Mouse (Mus musculus) erythroblast, adult 5-6 weeks (primary cell): ENCODE data around the gene Ccdc142. TPM values are rescaled to one million over a fixed set of nuclear protein-coding genes. Genes with fewer than 3 reads are reported as not detected.

ENCODE experiments used
- ATAC-seq: replicated peaks from 2 replicates; pipeline ENCODE4 v1.8.0; 2016; ENCODE audit warnings: moderate number of reproducible peaks, mild to moderate bottlenecking, moderate TSS enrichment, inconsistent platforms; ENCODE audit not compliant: poor library complexity, low FRiP score, severe bottlenecking
- total RNA-seq, 2 experiments: library from RNA; stranded (forward) in 1 of 2; stranded (reverse) in 1 of 2; fragments of 150-400 nt in 1 of 2; fragments of 200-764, 138-1000 nt in 1 of 2; gene quantifications; 2 replicates each; pipeline versions ENCODE4 v1.2.3 to v1.2.4; 2015 to 2017; ENCODE audit warnings: low replicate concordance in 2 of 2

Ccdc142 gene
- total RNA-seq, 2 experiments from 2014 or later: not detected

DNA sequence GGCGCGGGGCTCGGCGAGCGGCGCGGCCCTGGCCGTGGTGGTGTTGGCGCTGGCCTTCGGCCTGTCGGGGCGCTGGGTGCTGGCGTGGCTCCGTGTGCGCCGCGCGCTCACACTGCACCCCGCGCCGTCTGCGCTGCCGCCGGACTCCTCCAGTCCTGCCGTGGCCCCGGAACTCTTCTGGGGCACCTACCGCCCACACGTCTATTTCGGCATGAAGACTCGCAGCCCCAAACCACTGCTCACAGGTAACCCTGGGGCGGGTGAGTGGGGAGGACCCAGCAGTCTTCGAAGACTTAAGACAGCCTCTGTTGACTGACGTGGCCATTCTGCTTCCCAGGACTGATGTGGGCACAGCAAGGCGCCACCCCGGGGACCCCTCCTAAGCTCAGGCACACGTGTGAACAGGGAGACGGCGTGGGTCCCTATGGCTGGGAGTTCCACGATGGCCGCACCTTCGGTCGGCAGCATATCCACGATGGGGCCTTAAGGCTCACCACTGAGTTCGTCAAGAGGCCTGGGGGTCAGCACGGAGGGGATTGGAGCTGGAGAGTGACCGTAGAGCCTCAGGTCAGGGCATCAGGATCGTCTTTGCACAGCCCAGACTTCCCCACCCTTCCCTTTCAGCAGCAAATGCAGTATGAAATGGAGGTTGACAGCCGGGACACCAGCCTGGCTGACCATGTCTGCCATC lies 14.4 kb downstream of the Ccdc142 start:
- peak; percentile 6; the same call in 1 of the 2 replicates for ATAC-seq

DNA sequence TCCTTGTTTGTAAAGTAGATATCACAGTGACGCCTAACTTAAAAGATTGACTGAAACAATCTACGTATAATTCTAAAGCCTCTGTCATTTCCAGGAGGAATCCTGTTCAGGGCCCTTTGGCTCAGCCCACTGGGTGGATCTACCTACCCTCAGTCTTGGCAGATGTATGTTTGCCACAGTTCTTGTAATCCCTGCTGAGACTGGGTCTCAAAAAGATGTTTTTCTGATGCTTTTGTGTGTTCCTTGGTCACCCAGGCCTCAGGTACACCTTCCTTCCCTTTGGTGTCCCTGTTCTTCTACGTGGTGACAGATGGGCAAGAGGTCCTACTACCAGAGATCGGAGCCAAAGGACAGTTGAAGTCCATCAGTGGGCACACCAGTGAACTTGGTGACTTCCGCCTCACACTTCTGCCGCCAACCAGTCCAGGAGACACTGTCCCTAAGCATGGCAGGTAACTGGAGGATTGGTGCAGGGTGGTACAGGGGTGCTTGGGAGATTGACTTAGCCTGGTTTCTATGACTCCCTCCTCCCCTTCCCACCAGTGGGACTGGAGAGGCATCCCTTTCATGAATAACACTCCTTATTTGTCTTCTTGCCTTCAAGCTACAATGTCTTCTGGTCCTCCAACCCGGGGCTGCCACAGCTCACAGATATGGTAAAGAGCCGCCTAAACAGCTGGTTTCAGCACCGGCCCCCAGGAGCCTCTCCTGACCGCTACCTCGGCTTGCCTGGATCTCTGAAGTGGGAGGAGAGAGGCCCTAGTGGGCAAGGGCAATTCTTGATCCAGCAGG lies 15.2 kb downstream of the Ccdc142 start:
- no peak for ATAC-seq

DNA sequence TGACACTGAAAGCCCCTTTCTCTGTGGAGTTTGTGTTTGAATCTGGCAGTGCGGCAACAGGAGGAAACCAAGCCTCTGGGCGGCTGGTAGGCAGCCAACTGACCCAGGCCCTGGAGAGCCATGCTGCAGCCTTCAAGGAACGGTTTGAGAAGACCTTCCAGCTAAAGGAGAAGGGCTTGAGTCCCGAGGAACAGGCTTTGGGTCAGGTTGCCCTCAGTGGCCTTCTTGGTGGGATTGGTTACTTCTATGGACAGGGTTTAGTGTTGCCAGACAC lies 15.7 kb downstream of the Ccdc142 start:
- ATAC-seq: no peak

DNA sequence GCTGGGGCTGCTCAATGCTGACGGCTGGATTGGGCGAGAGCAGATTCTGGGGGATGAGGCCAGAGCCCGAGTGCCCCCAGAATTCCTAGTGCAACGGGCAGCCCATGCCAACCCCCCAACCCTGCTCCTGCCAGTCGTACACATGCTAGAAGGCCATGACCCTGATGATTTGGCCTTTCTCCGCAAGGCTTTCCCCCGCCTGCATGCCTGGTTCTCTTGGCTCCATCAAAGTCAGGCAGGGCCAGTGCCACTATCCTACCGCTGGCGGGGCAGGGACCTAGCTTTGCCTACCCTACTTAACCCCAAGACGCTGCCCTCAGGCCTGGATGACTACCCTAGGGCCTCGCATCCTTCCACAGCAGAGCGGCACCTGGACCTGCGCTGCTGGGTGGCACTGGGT lies 16.2 kb downstream of the Ccdc142 start:
- ATAC-seq: no peak

DNA sequence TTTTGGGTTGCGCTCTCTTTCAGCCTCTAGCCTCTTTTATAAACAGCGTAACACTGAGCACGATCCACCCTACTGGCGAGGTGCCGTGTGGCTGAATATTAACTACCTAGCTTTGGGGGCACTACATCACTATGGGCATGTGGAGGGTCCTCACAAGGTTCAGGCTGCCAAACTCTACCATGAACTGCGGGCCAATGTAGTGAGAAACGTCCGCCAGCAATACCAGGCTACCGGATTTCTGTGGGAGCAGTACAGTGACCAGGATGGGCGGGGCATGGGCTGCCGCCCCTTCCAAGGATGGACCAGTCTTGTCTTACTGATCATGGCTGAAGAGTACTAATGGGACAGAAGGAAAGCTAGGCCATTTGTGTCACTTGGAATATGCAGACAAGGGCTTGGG lies 17.0 kb downstream of the Ccdc142 start:
- no peak for ATAC-seq

DNA sequence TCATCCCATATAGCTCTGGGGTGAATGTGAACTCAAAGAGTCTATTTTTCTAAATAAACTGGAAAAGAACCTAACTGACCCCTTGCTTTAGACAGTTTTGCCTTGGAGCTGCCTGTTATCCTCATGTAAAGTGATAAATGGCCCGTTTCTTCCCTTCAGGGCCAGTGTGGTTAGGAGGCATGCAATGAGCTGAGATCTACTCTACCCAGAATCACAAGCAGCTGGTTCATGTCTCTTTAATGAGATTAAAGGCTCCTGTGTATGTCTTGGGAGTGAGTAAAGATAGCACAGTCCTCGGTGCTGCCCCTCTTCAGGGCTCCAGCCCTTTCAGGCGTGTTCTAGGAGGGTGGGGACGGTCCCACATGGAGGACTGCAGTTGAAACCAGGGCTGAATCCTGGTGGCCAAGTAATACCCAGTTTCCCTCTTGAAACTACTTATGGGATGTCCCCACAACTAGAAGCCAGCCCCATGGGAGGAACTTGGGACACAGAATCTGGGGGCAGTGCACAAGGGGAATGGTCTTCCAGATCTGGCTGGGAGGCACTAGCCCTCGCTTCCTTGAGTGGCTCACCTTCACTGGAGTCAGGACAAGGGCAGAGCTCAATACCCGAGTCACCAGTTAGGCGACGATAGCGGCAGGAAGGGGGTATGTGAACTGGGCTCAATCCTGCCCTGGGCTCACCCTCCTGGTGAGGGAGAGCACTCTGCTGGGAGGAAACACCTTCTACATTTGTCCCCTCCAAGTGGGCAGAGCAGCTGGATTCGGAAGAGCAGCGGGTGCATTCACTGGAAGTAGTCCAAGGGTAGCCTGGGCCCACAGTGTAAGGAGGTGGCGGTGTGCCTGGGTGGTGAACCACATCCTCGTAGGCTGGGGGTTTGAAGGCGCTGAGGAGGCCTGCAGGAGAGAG lies 17.7 kb downstream of the Ccdc142 start:
- ATAC-seq: no peak

DNA sequence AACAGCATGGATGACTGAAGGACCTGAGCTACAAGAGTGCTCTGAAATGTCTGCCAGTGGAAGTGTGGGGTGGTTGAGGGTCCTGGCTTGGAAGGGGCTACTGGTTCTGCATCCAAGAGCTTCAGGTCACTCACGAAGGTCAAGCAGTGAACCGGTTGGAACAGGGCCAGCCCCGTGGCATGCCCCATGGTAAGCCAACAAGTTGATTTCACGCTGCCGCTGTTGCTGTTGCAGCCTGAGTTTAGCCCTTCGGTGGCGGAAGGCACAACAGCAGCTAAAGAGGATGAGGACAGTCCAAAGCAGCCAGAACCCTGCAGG lies 18.3 kb downstream of the Ccdc142 start:
- ATAC-seq: no peak

DNA sequence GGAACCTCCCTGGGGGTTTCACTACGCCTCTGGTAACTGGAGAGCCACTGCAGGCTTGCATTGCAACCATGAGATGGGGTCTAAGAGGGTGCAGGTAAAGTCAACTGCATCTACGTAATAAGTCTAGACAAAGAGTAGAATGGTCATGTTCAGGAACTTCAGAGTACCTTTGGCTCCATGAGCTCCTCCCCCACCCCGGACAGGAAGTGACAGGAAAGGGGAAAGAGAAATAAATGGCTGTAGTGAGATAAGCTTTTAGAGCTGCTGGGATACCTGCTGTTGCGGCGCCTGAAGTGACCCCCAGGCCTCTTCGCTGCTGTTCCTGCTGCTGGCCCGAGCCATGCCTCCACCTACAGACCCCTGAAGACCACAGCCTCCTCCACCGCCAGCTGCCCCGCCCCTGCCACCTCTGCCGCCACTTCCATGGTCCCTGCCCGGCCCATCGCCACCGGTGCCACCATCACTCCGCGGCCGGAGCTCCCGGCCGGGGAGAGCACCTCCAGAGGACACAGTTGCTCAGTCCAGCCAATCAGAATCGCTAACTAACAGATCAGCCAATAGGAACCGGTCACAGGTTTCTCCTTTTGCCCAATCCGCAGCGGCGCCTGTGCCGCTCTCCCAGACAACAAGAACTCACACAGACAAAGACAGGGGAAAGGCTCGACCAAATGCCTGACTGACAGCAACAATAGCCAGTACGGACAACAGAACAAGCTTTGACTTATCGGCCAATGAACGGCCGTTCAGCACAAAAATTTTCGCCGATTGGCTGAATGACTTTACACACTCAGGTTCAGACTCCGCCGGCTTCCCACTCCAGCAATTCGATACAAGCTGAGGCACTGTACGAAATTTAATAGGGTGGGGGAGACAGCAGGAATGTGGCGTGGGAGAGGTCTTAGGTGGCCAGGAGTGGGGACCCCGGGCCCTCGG lies 19.8 kb downstream of the Ccdc142 start, which contains the start of gene Wbp1:
TSS of gene Wbp1 (minus strand) at position 630 of the 933 bp plus-strand sequence.
- peak; percentile 81 for ATAC-seq

DNA sequence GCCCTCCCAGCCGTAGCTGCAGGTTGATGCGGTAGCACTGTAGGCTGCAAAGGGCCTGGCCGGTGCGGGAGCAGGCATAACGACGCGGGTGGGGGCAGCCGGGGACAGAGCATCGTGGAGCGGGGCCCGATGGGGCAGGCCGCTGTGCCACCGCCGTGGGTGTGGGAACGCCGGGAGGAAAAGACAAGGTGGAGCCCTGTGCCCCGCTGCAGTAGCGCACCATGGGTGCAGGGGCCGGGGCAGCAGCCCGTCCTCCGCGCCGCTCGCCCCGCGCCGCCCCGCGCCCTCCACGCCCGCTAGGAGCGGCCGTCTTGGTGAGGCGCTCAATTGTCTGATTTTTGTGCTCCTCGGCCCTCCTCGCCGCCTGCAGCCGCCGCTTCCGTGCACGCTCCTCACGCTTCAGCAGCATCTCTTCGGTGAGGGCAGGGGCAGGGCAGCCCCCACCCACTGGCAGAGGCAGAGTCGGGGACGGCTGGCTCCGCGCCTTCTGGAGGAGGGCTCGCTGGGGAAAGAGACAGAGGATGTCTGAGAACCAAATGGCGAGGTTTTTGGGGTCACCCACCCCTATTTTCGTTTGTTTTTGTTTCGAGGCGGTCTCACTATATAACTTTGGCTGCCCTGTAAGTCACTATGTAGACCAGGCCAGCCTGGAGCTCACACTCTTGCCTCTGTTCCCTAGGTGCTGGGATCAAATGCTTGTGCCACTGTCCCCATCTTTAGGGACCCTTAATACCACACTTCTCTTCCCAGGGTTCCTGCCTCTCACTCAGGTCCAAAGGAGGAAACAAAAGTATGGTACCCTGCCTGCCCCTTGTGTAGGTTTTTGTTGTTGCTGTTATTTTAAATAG lies 20.7 kb downstream of the Ccdc142 start:
- ATAC-seq: peak; percentile 24

DNA sequence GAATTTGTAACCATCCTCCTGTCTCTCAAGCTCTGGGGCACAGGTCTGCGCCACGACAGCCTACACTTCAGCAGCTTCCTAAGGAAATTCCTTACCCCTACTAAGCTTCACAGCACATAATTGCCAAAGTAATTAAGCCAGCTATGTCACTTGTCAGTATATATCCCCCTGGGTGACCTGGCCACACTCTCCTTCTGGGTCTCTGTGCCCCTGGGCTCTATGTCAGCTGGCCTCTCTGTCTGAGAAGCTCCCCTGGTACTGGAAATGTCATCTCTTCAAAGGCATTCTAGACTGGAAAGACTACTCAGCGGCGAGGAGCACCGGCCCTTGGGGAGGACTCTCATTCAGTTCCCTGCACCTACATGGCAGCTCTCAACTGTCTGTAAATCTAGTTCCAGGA lies 21.6 kb downstream of the Ccdc142 start:
- ATAC-seq: no peak

DNA sequence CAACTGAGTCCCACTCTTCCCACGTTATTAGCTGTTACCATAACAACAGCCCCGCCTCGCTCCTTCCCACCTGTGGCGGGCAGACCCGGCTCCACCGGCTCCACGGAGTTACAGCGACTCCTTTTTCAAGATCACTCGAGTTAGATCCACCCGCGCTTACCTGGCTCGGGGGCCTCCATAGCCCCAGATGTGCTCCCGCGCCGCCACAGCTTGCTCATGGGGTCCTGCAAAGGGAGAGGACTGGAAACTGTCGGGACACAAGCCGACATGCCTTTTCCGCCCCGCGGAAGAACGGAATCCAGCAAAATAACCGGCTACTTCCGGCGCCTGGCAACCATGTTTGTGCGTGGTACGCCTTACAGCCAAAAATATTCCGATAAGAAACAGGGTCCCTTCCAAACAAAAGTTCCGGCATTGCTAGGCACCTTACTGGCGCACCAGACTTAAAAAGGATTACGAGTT lies 23.5 kb downstream of the Ccdc142 start:
- peak; percentile 69 for ATAC-seq

DNA sequence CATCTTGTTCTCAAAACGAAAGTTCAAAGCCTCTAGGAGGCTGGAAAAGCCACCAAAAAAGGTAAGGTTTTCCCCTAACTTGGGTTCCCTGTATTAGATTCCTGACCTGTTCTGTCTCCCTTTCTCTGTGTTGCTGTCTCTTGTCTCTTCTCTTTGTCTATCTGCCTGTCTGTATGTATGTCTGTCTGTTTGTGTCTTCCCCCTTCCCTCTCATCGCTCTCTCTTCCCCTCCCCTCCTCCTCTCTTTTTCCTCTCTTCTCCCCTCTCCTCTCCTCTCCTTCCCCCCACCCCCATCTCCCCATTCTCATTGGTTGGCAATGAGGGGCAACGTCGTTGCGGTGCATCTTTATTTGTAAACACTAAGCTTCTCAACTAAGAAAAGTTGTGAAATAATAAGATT lies 23.9 kb downstream of the Ccdc142 start, which contains the start of gene Ino80b:
TSS of gene Ino80b (minus strand) at position 101 of the 400 bp plus-strand sequence.
- ATAC-seq: no peak

DNA sequence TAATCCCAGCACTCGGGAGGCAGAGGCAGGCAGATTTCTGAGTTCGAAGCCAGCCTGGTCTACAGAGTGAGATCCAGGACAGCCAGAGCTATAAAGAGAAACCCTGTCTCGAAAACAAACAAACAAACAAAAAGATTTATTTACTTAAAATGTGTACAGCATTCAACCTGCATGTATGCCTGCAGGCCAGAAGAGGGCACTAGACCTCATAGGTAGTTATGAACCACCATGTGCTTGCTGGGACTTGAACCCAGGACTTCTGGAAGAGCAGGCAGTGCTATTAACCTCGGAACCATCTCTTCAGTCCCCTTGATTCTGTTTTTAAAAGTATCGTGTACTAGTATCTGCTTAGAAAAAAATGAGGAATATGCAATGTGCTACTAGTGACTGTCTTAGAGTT lies 26.0 kb downstream of the Ccdc142 start:
- no peak for ATAC-seq

DNA sequence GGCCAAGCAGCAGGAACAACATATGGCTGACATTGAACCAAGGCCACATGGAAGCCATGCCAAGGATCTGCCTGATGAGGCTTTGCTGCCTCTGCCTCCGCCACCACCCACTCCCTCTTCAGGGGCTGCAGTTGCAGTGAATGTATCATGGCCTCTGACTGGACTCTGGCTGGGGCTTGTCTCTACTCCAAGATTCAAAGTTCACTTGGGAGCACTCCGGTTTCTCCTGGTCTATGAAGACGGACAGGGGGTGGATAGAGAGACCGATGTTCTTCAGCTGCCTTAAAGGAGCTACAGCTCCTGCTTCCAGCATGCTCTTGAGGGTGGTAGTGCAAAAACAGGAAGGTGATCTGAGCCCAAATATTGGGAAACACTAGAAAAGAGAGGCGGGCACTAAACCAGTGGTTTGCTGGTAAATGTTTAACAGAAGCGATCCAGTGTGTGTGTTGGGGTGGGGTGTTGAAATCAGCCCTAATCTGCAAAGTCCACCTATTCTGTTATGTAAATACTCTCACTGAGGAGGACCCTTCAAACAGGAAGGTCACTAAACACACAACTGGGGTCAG lies 30.2 kb downstream of the Ccdc142 start:
- ATAC-seq: no peak

DNA sequence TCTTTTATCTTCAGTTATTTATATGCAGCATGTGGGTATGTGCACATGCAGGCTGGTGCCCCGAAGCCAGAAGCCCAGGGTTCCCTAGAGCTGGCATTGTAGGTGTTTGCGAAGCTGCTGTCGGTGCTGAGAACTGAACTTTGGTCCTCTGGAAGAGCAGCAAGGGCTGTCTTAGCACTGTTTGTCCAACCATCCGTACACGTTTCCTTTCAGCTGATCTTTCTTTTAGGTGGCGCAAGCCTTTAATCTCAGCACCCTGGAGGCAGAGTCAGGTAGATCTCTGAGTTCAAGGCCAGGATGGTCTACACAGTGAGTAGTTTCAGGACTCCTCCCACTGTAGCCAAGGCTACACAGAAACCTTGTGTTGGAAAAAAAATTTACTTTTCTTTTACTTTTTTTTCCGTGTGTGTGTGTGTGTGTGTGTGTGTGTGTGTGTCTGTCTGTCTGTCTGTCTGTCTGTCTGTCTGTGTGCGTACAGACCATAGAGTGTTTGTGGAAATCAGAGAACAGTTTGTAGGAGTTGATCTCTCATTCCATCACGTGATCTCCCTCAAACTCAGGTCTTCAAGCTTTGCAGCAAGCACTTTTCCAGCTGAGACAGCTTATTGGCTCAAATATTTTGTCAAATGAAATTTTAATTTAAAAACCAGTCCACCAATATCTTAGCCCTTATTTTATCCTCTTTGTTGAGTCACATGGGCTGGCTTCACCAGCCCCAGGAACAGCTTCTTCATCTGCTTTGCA lies 30.9 kb downstream of the Ccdc142 start:
- no peak for ATAC-seq

DNA sequence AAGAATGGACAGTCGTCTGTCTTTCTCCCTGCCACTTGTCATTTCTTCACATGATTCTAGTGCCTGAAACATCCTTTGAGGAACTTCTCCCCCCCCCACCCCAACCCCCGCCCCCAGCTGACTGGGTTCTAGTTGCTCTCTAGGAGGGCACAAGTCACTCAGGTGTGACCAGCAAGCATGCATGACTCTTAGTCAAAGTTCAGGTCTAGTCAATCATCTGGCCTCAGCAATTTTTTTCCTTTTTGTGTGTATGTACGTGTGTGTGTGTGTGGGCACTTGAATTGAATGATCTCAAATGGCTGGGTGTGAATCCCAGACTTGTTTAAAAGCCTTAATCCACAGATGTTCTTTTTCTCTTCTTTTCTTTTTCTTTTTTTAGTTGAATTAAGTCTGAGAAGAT lies 32.8 kb downstream of the Ccdc142 start:
- ATAC-seq: no peak

DNA sequence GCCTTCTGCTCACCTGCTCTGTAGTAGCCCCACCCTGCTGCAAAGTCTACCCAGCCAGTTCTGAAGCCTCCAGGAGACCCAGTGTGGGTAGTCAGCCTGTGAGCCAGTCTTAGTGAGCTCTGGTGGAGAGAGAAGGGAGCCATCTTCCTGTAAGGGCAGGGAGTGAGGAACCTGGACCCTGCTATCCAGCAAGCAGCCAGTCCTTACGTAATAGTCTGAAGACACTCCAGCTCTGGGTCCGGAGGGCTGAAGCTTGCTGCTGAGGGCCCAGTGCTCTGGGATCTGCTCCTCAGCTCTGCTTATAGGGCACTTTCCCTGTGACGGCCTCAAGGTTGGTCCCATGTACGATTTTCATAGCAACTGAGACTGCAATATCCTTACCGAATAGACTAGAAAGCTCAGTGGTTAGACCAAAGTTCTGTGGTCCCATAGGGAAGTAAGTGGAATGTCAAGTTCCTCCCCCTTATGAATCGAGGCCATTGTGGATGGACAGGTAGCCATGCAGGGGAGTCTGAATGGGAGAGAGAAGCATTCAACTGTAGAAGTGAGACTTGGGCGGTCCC lies 33.6 kb downstream of the Ccdc142 start, which contains the start of gene Rtkn:
TSS of gene Rtkn (plus strand) at position 513 of the 563 bp plus-strand sequence.
- no peak for ATAC-seq
